Mouse (Mus musculus): Measurements from ENCODE around the gene Trim7. TPM values are rescaled to one million over a fixed set of nuclear protein-coding genes. Genes with fewer than 3 reads are reported as not detected.
A peak's percentile ranks its signal among the peaks of the same experiment; 100 is the strongest.
"Not testable (repeated sequence)": the region's sequence is repeated elsewhere in the genome, so short reads cannot be mapped to it uniquely, and the experiment has no call there.

The Trim7 gene
- polyA plus RNA-seq, 1 experiment from 2014 or later = 1.4 TPM

DNA sequence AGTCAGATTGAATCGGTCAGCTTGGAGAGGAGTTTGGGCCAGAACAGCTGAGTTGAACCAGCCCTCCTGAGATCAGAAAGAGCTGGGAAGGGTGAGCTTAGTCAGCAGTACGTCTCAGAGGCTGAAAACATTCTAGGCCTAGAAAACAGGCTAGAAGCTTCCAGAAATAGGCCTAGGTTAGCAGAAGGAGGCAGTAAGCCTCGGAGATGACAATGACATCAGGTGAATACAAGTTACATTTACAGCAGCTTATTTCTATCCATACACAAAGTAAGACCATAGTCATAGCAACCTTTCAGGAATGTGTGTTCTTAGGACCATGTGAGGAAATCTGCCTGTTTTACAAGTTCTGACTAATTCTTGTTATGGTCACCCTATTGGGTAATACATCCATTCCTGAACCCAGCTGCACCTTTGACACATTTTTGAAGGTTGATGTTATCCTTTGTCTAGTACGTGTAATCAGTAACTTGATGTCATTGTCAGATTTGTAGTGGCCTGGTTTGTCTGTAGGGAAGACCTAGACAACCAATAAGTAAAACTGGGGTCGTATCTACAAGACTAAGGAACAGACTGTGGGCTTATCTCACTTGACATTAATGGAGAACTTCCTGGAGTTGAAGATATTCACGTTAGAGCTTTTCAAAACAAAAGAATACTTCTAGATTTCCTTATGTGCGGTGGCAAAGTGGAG is 6.2 kb upstream of the Trim7 start:
- DNase-seq (no peak), ATAC-seq (ENCODE audit: insufficient read depth) (no peak)
- H3K9me3 ChIP-seq (ENCODE audit: low read depth, low read length) = no peaks in the 10 kb centered on the region
- no peaks in the 10 kb centered on the region for H3K4me1 ChIP-seq (ENCODE audit: insufficient read depth)
- H3K27ac ChIP-seq (ENCODE audit: low read depth) = no peak overlapping the region
- TF ChIP-seq CTCF (IDR thresholded peaks at IDR 0.05; ENCODE audit: low read depth) = no peak
- peaks cover 11% of the 10 kb centered on the region; the same call in 1 of the 2 replicates for H3K27me3 ChIP-seq (ENCODE audit: insufficient read depth, low read length)
- H3K4me2 ChIP-seq = no peak overlapping the region
- no peak overlapping the region for H3K9ac ChIP-seq
- H3K4me3 ChIP-seq (ENCODE audit: low read depth, low read length) = no peak overlapping the region
- peaks cover 8% of the 10 kb centered on the region; the same call in 1 of the 2 replicates for H3K36me3 ChIP-seq (ENCODE audit: insufficient read depth)
- WGBS = 62% methylated on average over 7 of the region's 7 CpGs

DNA sequence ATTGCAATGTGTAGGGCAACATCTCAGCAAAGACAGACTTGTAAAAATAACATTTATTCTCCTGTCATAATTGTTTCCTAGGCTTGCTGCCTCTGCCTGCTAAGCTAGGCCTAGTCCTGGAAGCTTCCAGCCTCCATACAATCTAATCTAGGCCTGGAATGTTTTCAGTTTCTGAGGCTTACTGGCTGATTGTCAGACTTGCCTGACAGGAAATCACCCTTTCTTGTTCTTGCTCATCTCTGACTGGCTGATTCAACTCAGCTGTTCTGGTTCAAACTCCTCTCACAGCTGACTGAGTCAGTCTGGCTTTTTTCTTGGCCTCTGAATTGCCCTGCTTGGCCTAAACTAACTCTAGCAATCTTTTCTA is 5.6 kb upstream of the Trim7 start:
- Histone ChIP-seq H3K27ac (ENCODE audit: low read depth) (no peak overlapping the region), H3K9ac (no peak overlapping the region), H3K27me3 (ENCODE audit: insufficient read depth, low read length) (peaks cover 11% of the 10 kb centered on the region; the same call in 1 of the 2 replicates), H3K36me3 (ENCODE audit: insufficient read depth) (peaks cover 6% of the 10 kb centered on the region; the same call in 1 of the 2 replicates), H3K4me1 (ENCODE audit: insufficient read depth) (no peaks in the 10 kb centered on the region), H3K9me3 (ENCODE audit: low read depth, low read length) (no peaks in the 10 kb centered on the region), H3K4me2 (no peak overlapping the region), H3K4me3 (ENCODE audit: low read depth, low read length) (no peak overlapping the region)
- DNase-seq = no peak
- no peak for TF ChIP-seq CTCF (IDR thresholded peaks at IDR 0.05; ENCODE audit: low read depth)
- ATAC-seq (ENCODE audit: insufficient read depth) = no peak

DNA sequence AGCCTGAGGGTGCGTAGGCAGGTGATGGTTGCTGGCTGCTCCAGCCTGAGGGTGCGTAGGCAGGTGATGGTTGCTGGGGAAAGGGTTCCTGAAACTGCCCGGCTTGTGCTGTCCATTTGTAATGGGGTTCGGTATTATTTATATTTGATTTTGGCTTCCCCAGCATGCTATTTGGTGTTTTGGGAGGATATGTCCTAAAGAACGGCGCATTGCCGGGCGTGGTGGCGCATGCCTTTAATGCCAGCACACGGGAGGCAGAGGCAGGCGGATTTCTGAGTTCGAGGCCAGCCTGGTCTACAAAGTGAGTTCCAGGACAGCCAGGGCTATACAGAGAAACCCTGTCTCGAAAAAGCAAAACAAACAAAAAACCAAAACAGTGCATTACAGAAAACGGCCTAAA is 4.6 kb upstream of the Trim7 start:
- peaks cover 11% of the 10 kb centered on the region; the same call in 1 of the 2 replicates for H3K27me3 ChIP-seq (ENCODE audit: insufficient read depth, low read length)
- not testable (repeated sequence) for H3K27ac ChIP-seq (ENCODE audit: low read depth); H3K9me3 ChIP-seq (ENCODE audit: low read depth, low read length); H3K4me3 ChIP-seq (ENCODE audit: low read depth, low read length); ATAC-seq (ENCODE audit: insufficient read depth); DNase-seq; H3K4me2 ChIP-seq; H3K9ac ChIP-seq; H3K4me1 ChIP-seq (ENCODE audit: insufficient read depth); H3K36me3 ChIP-seq (ENCODE audit: insufficient read depth)
- WGBS = 79% methylated on average over 14 of the region's 14 CpGs

DNA sequence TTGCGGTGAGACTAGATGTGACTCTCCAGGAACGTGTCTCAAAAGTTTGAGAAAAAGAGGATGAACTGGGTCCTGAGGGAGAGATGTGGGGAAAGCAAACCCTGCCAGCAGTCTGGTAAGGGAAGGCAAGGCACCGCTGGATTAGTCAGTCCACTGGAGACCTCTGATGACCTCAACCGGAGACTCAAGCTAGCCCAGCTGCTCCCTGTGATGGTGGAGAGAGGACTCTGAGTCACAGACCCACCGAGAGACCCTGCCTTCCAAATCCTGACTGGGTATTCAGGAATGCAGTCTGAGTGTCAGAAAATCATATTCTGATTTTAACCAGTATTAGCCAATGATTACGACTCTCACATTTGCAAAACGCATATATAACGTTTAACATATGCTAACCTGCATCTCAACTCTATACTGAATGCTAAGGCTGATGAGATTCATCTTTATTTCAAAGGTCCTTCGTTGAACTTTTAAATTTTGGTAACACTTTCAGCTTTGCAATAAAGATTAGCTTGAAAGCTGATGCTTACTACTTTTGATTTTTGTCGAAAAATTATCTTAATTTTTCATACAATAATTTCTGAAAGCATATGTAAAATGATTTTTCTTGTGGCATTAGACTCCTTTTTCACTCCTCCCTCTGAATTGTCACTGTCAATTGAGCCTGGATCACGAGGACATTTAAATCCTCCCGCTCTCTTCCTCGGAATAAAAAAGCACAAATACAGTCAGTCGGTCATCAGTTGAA is 3.0 kb upstream of the Trim7 start:
- Histone ChIP-seq H3K27me3 (ENCODE audit: insufficient read depth, low read length) (peaks cover 11% of the 10 kb centered on the region; the same call in 1 of the 2 replicates), H3K36me3 (ENCODE audit: insufficient read depth) (no peaks in the 10 kb centered on the region), H3K9me3 (ENCODE audit: low read depth, low read length) (no peaks in the 10 kb centered on the region), H3K4me2 (peak overlapping the region; percentile 79), H3K9ac (peak overlapping the region; percentile 32; the same call in 1 of the 2 replicates), H3K4me3 (ENCODE audit: low read depth, low read length) (peak overlapping the region; percentile 40), H3K27ac (ENCODE audit: low read depth) (no peak overlapping the region), H3K4me1 (ENCODE audit: insufficient read depth) (no peaks in the 10 kb centered on the region)
- no peak for DNase-seq
- WGBS = 31% methylated on average over 14 of the region's 14 CpGs
- no peak for ATAC-seq (ENCODE audit: insufficient read depth)
- no peak for TF ChIP-seq CTCF (IDR thresholded peaks at IDR 0.05; ENCODE audit: low read depth)

DNA sequence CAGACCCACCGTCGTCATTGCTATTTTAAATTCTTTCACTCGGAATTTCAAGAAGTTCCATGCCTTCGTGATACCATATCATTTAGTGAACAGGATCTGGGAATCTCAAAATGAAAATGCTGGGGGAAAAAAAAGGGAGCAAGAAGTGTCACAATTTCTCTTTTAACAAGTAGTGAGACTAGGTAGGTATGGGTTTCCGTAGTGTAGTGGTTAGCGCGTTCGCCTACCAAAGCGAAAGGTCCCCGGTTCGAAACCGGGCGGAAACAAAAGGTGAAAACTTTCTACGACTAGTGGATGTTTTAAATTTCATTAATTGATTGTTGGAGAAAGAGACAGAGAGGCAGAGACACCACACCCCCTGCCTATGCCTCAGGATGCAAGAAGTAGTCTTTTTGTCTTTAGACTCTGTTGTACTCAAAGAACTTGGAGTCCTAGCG is 2.4 kb upstream of the Trim7 start:
- H3K4me1 ChIP-seq (ENCODE audit: insufficient read depth) = no peaks in the 10 kb centered on the region
- peak overlapping the region; percentile 32 for H3K9ac ChIP-seq
- WGBS = under 1% methylated on average over 15 of the region's 15 CpGs
- DNase-seq = peak; percentile 91
- TF ChIP-seq CTCF (IDR thresholded peaks at IDR 0.05; ENCODE audit: low read depth) = no peak
- peak; percentile 26 for ATAC-seq (ENCODE audit: insufficient read depth)
- no peaks in the 10 kb centered on the region for H3K36me3 ChIP-seq (ENCODE audit: insufficient read depth)
- peak overlapping the region; percentile 79 for H3K4me2 ChIP-seq
- no peak overlapping the region for H3K27ac ChIP-seq (ENCODE audit: low read depth)
- peak overlapping the region; percentile 40 for H3K4me3 ChIP-seq (ENCODE audit: low read depth, low read length)
- H3K27me3 ChIP-seq (ENCODE audit: insufficient read depth, low read length) = peaks cover 11% of the 10 kb centered on the region; the same call in 1 of the 2 replicates
- no peaks in the 10 kb centered on the region for H3K9me3 ChIP-seq (ENCODE audit: low read depth, low read length)

DNA sequence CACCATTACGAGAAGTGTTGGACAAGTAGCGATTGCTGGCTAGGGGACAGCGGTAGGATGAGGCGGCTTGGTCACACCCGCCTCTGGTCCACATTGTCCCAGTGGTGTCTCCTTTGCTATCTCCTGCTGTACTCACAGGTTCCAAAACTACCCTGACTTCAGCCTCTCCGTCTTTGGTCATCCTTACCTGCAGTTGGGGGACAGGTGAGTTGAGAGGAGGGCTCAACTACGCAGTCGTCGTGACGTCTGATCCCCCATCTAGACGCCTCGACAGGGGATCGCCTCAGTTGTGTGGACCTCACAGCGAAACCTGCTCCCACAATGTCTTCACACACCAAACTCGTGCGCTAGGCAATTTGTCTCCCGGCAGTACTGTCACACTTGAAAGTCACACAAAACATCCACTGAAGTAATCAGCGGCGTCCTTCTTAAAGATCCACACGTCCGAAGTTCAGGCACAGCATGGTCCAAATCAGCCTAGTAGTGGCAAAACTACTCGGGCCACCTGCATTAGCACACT is 1.6 kb upstream of the Trim7 start:
- no peaks in the 10 kb centered on the region for H3K36me3 ChIP-seq (ENCODE audit: insufficient read depth)
- peak overlapping the region; percentile 79 for H3K4me2 ChIP-seq
- H3K4me3 ChIP-seq (ENCODE audit: low read depth, low read length) = peak overlapping the region; percentile 40
- no peaks in the 10 kb centered on the region for H3K4me1 ChIP-seq (ENCODE audit: insufficient read depth)
- no peak overlapping the region for H3K27ac ChIP-seq (ENCODE audit: low read depth)
- no peaks in the 10 kb centered on the region for H3K9me3 ChIP-seq (ENCODE audit: low read depth, low read length)
- H3K27me3 ChIP-seq (ENCODE audit: insufficient read depth, low read length) = peaks cover 11% of the 10 kb centered on the region; the same call in 1 of the 2 replicates
- peak overlapping the region; percentile 26 for H3K9ac ChIP-seq
- ATAC-seq (ENCODE audit: insufficient read depth) (no peak), DNase-seq (no peak)
- TF ChIP-seq CTCF (IDR thresholded peaks at IDR 0.05; ENCODE audit: low read depth) = no peak
- WGBS = 3% methylated on average over 22 of the region's 22 CpGs

DNA sequence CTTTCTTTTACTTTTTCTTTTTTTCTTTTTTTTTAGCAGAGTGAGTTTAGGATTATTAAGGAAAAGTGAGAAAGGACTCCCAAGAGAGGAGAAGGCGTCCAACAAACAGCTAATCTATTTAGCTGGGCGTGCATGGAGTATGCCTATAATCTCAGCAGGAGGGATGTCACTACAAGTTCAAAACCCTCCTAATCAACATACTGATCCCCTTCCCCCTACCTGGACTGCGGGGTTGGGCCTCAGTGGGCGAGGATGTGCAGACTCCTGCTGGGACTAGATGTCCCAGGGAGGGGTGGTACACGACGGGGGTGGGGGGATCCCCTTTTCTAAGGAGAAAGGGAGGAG is 784 bp downstream of the Trim7 start:
- Histone ChIP-seq H3K4me2 (peak overlapping the region; percentile 60), H3K27me3 (ENCODE audit: insufficient read depth, low read length) (peaks cover 11% of the 10 kb centered on the region; the same call in 1 of the 2 replicates), H3K9ac (peak overlapping the region; percentile 52), H3K4me3 (ENCODE audit: low read depth, low read length) (peak overlapping the region; percentile 44), H3K36me3 (ENCODE audit: insufficient read depth) (no peaks in the 10 kb centered on the region), H3K27ac (ENCODE audit: low read depth) (peak overlapping the region; percentile 33), H3K9me3 (ENCODE audit: low read depth, low read length) (no peaks in the 10 kb centered on the region), H3K4me1 (ENCODE audit: insufficient read depth) (no peaks in the 10 kb centered on the region)
- TF ChIP-seq CTCF (IDR thresholded peaks at IDR 0.05; ENCODE audit: low read depth) = no peak
- DNase-seq (peak; percentile 59), ATAC-seq (ENCODE audit: insufficient read depth) (peak; percentile 42; the same call in 1 of the 2 replicates)
- 0% methylated on average over 6 of the region's 6 CpGs for WGBS

Data from lung, embryonic 14.5 days (tissue).